Mouse (Mus musculus) splenic B cell, adult 2 months (primary cell): ENCODE measurements around the gene Esrra.
A peak's percentile ranks its signal among the peaks of the same experiment; 100 is the strongest.

ENCODE experiments used
- DNase-seq: peaks from one replicate; pipeline ENCODE4 v3.0.0-alpha.2; 2011; ENCODE audit warnings: low read depth, low spot score
- H3K27me3 ChIP-seq: 2 replicates; pipeline ENCODE4 v1.6.1; 2012; ENCODE audit warnings: mild to moderate bottlenecking, low read length, moderate library complexity, mixed read lengths; ENCODE audit not compliant: control insufficient read depth, poor library complexity, insufficient read depth, severe bottlenecking
- H3K36me3 ChIP-seq: 2 replicates; pipeline ENCODE4 v1.6.1; 2012; ENCODE audit warnings: mild to moderate bottlenecking, low read length, moderate library complexity, mixed read lengths; ENCODE audit not compliant: control insufficient read depth, poor library complexity, insufficient read depth, severe bottlenecking

The Esrra gene

DNA sequence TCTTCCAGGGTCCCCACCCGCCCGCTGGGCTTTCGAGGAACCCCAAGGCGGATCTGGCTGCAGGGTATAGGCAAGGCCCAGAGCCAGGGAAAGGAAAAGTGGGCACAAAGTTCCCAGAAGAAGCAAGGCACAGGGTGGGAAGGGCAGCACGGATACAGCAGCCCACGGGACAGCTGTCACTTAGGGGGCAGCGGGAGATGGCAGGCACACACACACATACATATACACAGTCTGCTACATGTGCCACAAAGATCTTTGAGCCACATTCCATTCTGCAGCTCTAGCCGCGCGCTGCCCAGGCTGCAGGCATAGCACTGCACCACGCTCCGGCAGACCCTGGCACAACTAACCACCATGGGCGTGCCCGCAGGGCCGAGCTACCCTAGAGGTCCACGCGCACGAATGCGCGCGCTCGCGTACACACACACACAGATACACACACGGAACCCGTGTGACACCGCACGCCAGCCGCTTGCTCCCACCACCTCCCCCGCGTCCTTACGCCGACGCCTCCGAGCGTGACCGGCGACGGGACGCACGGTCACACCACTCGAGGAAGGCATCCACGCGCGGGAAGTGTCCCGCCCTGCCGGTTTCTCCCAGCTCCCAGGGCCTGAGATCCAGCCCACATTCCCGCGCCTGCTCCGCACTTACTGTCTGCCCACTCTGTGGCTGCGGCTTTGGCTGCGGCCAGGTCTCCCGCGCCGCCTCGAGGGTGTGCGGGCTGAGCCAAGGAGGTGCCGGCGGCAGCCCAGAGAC, 12.0 kb upstream of the Esrra start:
- Histone ChIP-seq H3K27me3 (no peaks in the 10 kb centered on the region), H3K36me3 (no peaks in the 10 kb centered on the region)
- peak; percentile 66 for DNase-seq

GRCm38 (mm10) chr19:6933102-6933435, 11.5 kb upstream of the Esrra start:
- H3K36me3 ChIP-seq = no peaks in the 10 kb centered on the region
- H3K27me3 ChIP-seq = no peaks in the 10 kb centered on the region
- DNase-seq = no peak

GRCm38 (mm10) chr19:6932018-6932417, 10.4 kb upstream of the Esrra start:
- no peak for DNase-seq
- Histone ChIP-seq H3K27me3 (no peaks in the 10 kb centered on the region), H3K36me3 (no peaks in the 10 kb centered on the region)

DNA sequence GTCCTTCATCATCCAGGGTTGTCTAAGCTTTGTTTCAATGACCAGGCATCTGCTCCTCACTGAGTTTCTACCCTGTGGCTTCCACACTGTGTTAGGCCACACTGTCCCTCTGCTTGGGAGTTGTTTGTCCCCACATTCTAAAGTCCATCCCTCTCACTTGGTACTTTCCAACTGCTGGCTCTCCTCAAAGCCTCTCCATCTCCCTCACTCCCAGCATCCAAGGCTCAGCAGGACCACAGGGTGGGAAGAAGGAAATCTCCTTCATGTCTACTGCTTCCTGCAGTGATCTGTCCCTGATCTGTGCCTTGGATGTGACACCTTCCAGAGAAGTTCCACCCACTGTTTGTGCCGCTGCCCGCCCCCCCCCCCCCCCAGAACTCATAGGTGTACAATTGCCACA, 9.4 kb upstream of the Esrra start:
- no peak for DNase-seq
- Histone ChIP-seq H3K27me3 (no peaks in the 10 kb centered on the region), H3K36me3 (no peaks in the 10 kb centered on the region)

DNA sequence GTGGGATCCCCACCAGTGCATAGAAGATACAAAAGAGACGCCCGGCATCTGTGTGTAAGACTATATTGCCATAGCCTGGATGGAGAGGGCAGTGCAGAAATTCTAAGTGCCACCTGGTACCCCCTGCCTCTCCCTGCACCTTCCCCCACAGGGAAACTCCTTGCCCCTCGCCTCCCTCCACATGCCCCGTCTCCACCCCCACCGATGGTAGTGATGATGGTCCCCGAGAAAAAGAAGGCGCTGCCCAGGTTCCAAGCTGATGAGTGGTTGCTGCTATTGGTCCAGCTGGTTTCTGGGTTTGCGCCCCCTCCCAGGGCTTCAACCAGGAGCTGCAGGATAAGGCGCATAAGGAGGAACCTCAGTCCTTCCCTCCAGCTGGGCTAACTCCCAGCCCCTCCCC, 6.5 kb upstream of the Esrra start:
- H3K27me3 ChIP-seq = no peaks in the 10 kb centered on the region; the same call in 1 of the 2 replicates
- H3K36me3 ChIP-seq = no peaks in the 10 kb centered on the region
- DNase-seq = no peak

DNA sequence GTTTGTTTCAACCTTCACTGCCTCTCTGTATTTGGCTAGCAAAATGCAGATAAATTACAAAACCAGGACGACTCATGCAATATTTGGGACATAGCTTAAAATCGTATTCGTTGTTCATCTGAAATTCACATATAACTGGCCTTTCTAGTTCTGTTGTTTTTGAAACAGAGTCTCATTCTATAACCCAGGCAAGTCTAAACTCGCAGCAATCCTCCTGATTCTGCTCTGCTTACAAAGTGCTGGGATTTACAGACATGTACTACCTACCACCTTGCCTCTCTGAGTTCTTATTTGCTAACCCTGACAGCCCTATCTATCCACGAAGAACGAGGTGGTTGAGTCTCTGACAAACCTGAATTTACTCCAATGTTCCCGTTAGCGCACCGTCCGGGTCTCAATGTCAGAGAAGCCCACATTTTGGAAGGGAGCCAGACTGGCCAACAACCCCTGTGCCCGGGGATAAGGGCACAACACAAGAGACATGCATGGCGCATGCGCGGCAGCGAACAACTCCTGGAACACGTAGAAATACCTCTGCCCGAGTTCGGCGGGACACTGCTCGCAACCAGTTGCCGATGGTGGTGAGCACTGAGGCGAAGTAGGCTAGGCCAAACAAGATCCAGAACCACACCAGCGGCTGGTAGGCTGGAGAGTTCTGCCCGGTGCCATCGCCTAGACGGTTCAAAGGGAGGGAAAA, 5.1 kb upstream of the Esrra start:
- Histone ChIP-seq H3K36me3 (no peaks in the 10 kb centered on the region), H3K27me3 (no peaks in the 10 kb centered on the region; the same call in 1 of the 2 replicates)
- DNase-seq = peak; percentile 49

DNA sequence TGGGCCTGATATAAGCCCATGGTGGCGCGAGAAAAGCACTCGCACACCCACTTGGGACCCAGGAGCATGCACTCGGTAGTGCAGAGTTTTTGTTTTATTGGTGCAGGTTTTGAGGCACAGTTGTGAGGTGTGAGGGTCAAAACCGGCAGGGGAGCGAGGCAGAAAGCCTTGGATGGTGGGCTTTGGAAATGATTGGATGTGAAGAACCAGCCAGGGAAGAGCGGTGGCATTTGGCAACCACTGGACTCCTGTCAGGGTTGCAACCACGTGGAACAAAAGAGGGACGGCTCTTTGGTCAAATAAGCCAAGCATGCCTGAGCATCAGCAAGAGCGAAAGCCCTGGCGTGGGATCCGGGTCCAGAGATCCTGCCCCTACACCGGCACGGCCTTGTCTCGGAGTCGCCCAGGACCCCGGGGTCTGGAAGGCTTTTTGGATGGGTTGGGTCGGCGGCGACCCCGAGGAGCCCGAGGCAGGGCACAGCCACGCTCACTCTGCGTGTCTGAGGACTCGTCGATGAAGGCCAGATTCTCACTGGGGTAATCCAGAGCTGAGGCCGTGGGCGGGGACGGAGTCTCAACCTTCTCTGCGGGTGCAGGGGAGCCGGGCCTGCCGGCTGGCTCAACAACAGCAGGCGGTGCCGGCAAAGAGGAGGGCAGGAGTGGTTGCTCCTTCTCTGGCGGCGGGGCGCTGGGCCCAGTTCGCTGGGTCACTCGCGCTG, 4.2 kb upstream of the Esrra start:
- no peaks in the 10 kb centered on the region for H3K36me3 ChIP-seq
- H3K27me3 ChIP-seq = no peaks in the 10 kb centered on the region; the same call in 1 of the 2 replicates
- DNase-seq = no peak

- DNase-seq = no peak
- no peaks in the 10 kb centered on the region for H3K36me3 ChIP-seq
- H3K27me3 ChIP-seq = no peaks in the 10 kb centered on the region; the same call in 1 of the 2 replicates
These were observed 3.6 kb upstream of the Esrra start, which contains the start of gene Catsperz for GRCm38 (mm10) chr19:6925307-6925573. Gene Catsperz (minus strand): TSS chr19:6925380.

DNA sequence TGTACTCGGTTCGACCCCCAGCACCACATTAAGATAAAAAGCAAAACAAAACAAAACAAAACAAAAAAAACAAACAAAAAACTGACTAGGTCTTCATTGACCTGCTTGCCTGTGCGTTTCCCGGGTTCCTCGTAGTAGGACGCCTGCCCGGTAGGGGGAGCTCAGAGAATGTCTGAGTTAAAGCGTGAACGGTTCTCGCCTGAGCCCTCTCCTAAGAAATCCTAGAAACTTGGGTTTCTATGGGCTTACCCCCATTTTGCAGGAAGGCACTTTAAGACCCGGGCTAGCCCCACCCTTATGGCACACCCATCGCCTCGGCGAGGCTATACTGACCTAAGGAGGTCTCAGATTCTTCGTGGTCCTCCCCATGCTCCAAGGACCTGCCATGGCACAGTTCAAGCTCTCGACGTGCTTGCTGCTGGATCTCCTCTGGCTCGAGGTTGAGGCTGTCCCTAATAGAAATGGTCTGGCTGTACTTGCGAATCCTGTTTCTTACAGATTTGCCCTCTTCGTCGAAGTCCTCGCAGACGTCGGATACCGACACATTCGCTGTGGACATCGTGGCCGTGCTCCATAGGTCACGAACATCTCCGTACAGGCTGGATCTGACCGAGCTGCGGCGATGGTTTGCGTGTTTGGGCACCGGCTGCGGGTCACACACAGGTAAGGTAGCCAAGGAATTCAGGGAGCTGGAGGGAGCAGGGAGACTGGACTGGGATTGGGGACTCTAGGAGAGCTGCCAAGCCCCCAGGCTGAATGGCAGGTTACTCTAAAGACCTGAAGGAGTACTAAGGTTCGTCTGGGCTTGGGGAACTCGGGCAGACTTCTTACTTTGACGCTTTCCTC, 3.1 kb upstream of the Esrra start:
- Histone ChIP-seq H3K36me3 (no peaks in the 10 kb centered on the region), H3K27me3 (no peaks in the 10 kb centered on the region; the same call in 1 of the 2 replicates)
- peak; percentile 83 for DNase-seq

DNA sequence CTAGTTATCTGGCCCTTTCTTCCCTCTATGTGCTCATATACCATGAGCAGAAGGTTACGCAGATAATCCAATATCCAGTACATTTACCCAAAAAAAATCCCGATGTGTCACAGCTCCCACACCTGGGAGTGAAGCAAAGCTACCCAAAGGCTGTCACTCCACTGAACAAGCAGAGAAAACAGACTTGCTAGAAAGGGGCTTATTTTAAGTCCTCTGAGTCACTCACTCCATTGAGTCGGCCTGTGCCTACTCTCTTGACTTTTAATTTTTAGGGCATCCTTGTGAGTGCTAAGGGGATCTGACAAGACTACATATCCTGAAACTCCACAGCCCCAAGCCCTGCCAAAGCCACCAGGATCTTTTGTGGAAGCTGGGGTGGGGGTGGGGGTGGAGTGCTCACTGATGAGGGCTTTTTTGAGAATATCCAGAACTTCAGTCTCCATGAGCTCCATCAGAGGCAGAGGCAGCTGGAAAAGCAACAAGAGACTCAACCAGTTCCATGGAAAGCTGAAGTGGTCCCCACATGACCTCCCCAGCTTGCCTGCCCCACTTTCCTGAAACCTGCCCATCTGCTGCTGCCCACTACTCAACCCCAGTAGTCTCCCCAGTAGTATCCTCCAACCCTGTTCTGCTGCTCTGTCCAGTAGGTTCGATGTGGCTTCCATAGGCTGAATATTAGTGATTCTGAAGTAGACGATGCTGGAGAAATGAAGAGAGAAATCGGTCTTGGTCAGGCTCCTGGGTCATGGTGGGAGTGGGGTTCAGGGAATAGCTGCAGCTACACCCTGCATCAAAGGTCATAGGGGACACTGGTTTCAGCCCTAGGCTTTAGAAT, 1.5 kb upstream of the Esrra start:
- no peak for DNase-seq
- Histone ChIP-seq H3K36me3 (no peaks in the 10 kb centered on the region), H3K27me3 (no peaks in the 10 kb centered on the region; the same call in 1 of the 2 replicates)

- Histone ChIP-seq H3K27me3 (no peaks in the 10 kb centered on the region; the same call in 1 of the 2 replicates), H3K36me3 (peaks cover 2% of the 10 kb centered on the region; the same call in 1 of the 2 replicates)
- peak; percentile 66 for DNase-seq
These were observed 624 bp downstream of the Esrra start for GRCm38 (mm10) chr19:6920741-6921636.

GRCm38 (mm10) chr19:6919876-6920740, 1.5 kb downstream of the Esrra start:
- no peak for DNase-seq
- H3K36me3 ChIP-seq = peaks cover 2% of the 10 kb centered on the region; the same call in 1 of the 2 replicates

More at GRCm38 (mm10) chr19:6919876-6920740, 1.5 kb downstream of the Esrra start:
- H3K27me3 ChIP-seq = no peaks in the 10 kb centered on the region
